Comparison of ENCODE assay signal across 7 mouse cellular contexts in genomic region chr10:52232196-52233176, GRCm38 (mm10). TPM values are rescaled to one million over a fixed set of nuclear protein-coding genes. Genes with fewer than 3 reads are reported as not detected.
DNase-seq lines count a peak whose midpoint lies in the region; ATAC-seq and TF ChIP-seq lines count a peak whose summit lies in the region.

No protein-coding gene starts in this region.

- ATAC-seq in CD4-positive, CD25-positive, alpha-beta regulatory T cell, adult 4 months, result peak; percentile 57
- peak; percentile 18 for ATAC-seq in Patski
- ATAC-seq in heart, embryonic 14.5 days (ENCODE audit: insufficient number of reproducible peaks, insufficient read depth, low FRiP score, low read depth), result peak; percentile 50
- peak; percentile 52 for ATAC-seq in kidney, embryonic 16.5 days (ENCODE audit: low FRiP score, low TSS enrichment)

- TF ChIP-seq CTCF in Patski (IDR thresholded peaks at IDR 0.05), result peak; percentile 54

- WGBS in heart, embryonic 14.5 days, result 11% methylated on average over 21 of the region's 21 CpGs
- WGBS in kidney, embryonic 16.5 days, result 6% methylated on average over 21 of the region's 21 CpGs

- CTCF ChIA-PET in Patski (lab: Charles Lee), result interaction anchor here (0.6 to 2.2 kb wide), 7 partner anchors 16 to 150 kb away, joined by 3 to 10 read pairs (median 3); no protein-coding TSS in a partner anchor

- POLR2A ChIA-PET in Patski (lab: Charles Lee), result interaction anchor here (1.6 kb wide), 1 partner anchor 40 kb away, joined by 3 read pairs; no protein-coding TSS in a partner anchor

- H3K27ac ChIP-seq in heart, embryonic 14.5 days (replicated peaks in 1 of 2; ENCODE audit: control insufficient read depth in 1 of 2, insufficient read depth in 1 of 2, low read depth in 2 of 2, low read length in 2 of 2), result no peak overlapping the region
- H3K27ac ChIP-seq in kidney, embryonic 16.5 days (ENCODE audit: low read length), result peak overlapping the region; percentile 88

- H3K4me3 ChIP-seq in heart, embryonic 14.5 days (ENCODE audit: control insufficient read depth in 1 of 2, insufficient read depth in 1 of 2, low read depth in 1 of 2, low read length in 2 of 2), result peak overlapping the region; percentile 38 to 83
- H3K4me3 ChIP-seq in kidney, embryonic 16.5 days (ENCODE audit: low read length), result peak overlapping the region; percentile 81

- in situ Hi-C loops in Patski (cut with MboI; ENCODE audit: low pct_unique_long_range_greater_than_20kb), result no loop called here

- no peaks in the 10 kb centered on the region for H3K9me3 ChIP-seq in heart, embryonic 14.5 days (ENCODE audit: control insufficient read depth, low read length)
- H3K9me3 ChIP-seq in kidney, embryonic 16.5 days (ENCODE audit: low read length), result no peaks in the 10 kb centered on the region

- peak overlapping the region; percentile 89 for H3K4me2 ChIP-seq in heart, embryonic 14.5 days (ENCODE audit: low read length)
- peak overlapping the region; percentile 68 for H3K4me2 ChIP-seq in kidney, embryonic 16.5 days (replicated peaks; ENCODE audit: low read depth, low read length)

- H3K9ac ChIP-seq in heart, embryonic 14.5 days (ENCODE audit: low read length), result peak overlapping the region; percentile 89
- peak overlapping the region; percentile 46; the same call in 1 of the 2 replicates for H3K9ac ChIP-seq in kidney, embryonic 16.5 days (replicated peaks; ENCODE audit: low read length)

- H3K27me3 ChIP-seq in Patski, result no peaks in the 10 kb centered on the region
- no peaks in the 10 kb centered on the region for H3K27me3 ChIP-seq in heart, embryonic 14.5 days (ENCODE audit: control insufficient read depth, insufficient read depth, low read length)
- no peaks in the 10 kb centered on the region for H3K27me3 ChIP-seq in kidney, embryonic 16.5 days (ENCODE audit: insufficient read depth, low read length)

- peaks cover 0 to 6% of the 10 kb centered on the region in 2 experiments; a peak in 1 of 4 replicates for H3K4me1 ChIP-seq in heart, embryonic 14.5 days (ENCODE audit: control insufficient read depth in 2 of 2, insufficient read depth in 2 of 2, low read length in 2 of 2)
- H3K4me1 ChIP-seq in kidney, embryonic 16.5 days (ENCODE audit: insufficient read depth, low read length), result peaks cover 21% of the 10 kb centered on the region

- no peak for DNase-seq in Patski (ENCODE audit: low read depth, low spot score)
- DNase-seq in embryo, embryonic 10 days (ENCODE audit: low spot score), result peak; percentile 70
- DNase-seq in lung, postnatal 10 days, result peak; percentile 60
- peak; percentile 74 for DNase-seq in retina, embryonic 14.5 days (ENCODE audit: low spot score)

- H3K36me3 ChIP-seq in heart, embryonic 14.5 days (ENCODE audit: control insufficient read depth, insufficient read depth, low read length), result no peaks in the 10 kb centered on the region
- H3K36me3 ChIP-seq in kidney, embryonic 16.5 days (ENCODE audit: insufficient read depth, low read length), result no peaks in the 10 kb centered on the region

RNA-seq across cellular contexts. Expression of gene Dcbld1, which starts 0.9 kb away (rescaled TPM):
- polyA plus RNA-seq in CD4-positive, CD25-positive, alpha-beta regulatory T cell, adult 4 months (2017; shearing (Covaris generic)), result not detected
- polyA plus RNA-seq in Patski (2021), result 9.1 TPM
- polyA plus RNA-seq in heart, embryonic 14.5 days (2014; fragmentation: Nextera tagmentation; extraction: Ambion mirVana), result 5.8 and 6.3 TPM in 2 replicates
- polyA plus RNA-seq in kidney, embryonic 16.5 days (2015; fragmentation: Nextera tagmentation; extraction: Ambion mirVana), result 32.5 and 33.2 TPM in 2 replicates

RNA-seq across cellular contexts. Expression of gene Ros1, which starts 37.4 kb away (rescaled TPM):
- polyA plus RNA-seq in CD4-positive, CD25-positive, alpha-beta regulatory T cell, adult 4 months (2017; shearing (Covaris generic)), result not detected
- polyA plus RNA-seq in Patski (2021), result 0.03 TPM
- polyA plus RNA-seq in heart, embryonic 14.5 days (2014; fragmentation: Nextera tagmentation; extraction: Ambion mirVana), result not detected in 2 replicates
- 1.7 and 2.1 TPM in 2 replicates for polyA plus RNA-seq in kidney, embryonic 16.5 days (2015; fragmentation: Nextera tagmentation; extraction: Ambion mirVana)
